Mouse (Mus musculus) olfactory bulb, adult 2 months (tissue): Measurements from ENCODE around the gene Muc13.

Experiments used
- CTCF ChIP-seq: fragments of 200-500 bp; IDR thresholded peaks from 2 replicates; pipeline ENCODE4 v1.5.1; 2012; ENCODE audit warnings: low read depth, mild to moderate bottlenecking, low read length, moderate library complexity; ENCODE audit not compliant: insufficient read depth
- POLR2A ChIP-seq: fragments of 200-500 bp; IDR thresholded peaks from 2 replicates; pipeline ENCODE4 v1.6.1; 2012; ENCODE audit warnings: mild to moderate bottlenecking, low read depth, low read length, moderate library complexity; ENCODE audit not compliant: insufficient read depth

- TF ChIP-seq CTCF (no peak), POLR2A (no peak)
Measured at GRCm38 (mm10) chr16:33755961-33756360, 37.9 kb upstream of the Muc13 start.
